Mouse (Mus musculus) heart, adult 18-20 months (tissue): ENCODE results near the gene Fxr1. TPM values are rescaled to one million over a fixed set of nuclear protein-coding genes. Genes with fewer than 3 reads are reported as not detected.
"Not testable (repeated sequence)": the region's sequence is repeated elsewhere in the genome, so short reads cannot be mapped to it uniquely, and the experiment has no call there.

ENCODE experiments used
- DNase-seq, 2 experiments: peaks; one replicate each; pipeline ENCODE4 v3.0.0; 2021 to 2022; ENCODE audit warnings: mixed read lengths in 1 of 2
- long read RNA-seq, 2 experiments: library from polyadenylated mRNA; stranded (forward); transcript quantifications; one replicate each; pipeline ENCODE4 v2.0.0; 2021
- total RNA-seq, 2 experiments: library from RNA; stranded (reverse); gene quantifications; 2 replicates each; pipeline ENCODE4 v1.2.3; 2021

Gene Fxr1
- 100 to 1,000 TPM; 185 to 189 TPM for total RNA-seq
- long read RNA-seq, experiment 1, transcript Fxr1-201 (17 exons, 2,459 nt), result major isoform, 16 of 79 reads
- long read RNA-seq, experiment 1, partial matches to known transcripts, result 32 of 79 reads
- long read RNA-seq, experiment 1, other reads (novel, unspliced or antisense), result 30 of 79 reads
- long read RNA-seq, experiment 2, transcript Fxr1-201 (17 exons, 2,459 nt), result major isoform, 6 of 64 reads
- long read RNA-seq, experiment 2, partial matches to known transcripts, result 32 of 64 reads
- long read RNA-seq, experiment 2, other reads (novel, unspliced or antisense), result 26 of 64 reads

GRCm38 (mm10) chr3:34019540-34020381 is at the start of gene Fxr1:
Gene Fxr1 (plus strand): TSS chr3:34019943.
- DNase-seq, result peak; percentile 94

DNA sequence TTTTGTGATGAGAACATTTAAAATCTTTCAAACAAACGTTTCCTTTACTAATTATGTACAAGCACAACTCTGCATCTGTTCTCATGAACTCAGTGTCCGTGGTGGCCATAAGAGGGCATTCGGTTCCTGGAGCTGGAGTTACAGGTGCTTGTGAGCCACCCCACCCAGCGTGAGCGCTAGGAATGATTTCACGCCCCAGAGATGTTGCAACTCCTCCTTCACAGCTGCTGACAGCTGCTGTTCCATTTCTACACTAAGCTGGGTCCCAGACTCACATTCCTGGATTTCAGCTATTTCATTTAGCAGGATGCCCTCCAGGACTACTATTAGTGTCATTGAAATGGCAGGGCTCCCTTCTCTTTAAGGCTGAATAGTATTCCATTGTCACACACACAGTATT is 40.3 kb upstream of the Fxr1 start:
- DNase-seq, result peak; percentile 12 to 22

GRCm38 (mm10) chr3:33982746-33983145 is 37.0 kb upstream of the Fxr1 start:
- peak; percentile 25 to 44 for DNase-seq

DNA sequence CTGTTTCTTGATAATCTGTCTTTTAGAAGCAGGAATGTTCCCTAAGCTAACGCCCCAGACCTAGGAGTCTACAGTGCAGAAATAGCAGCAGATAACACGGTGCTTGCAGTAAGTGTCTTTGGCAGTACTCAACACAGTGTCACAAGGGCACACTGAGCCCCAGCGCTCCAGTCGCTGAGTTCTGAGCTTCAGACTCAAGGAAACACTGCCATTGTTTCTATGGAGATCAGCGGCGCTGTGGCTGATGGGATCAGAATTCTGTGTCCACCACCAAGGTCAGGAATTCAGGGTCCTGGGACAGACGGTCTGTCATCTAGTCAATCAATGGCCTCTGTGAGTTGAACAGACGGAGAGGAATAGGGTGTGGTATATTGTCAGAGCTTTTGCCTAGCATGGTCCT is 30.4 kb upstream of the Fxr1 start:
- peak; percentile 71 to 81 for DNase-seq

GRCm38 (mm10) chr3:33990451-33990850 is 29.3 kb upstream of the Fxr1 start:
- DNase-seq, result no peak

DNA sequence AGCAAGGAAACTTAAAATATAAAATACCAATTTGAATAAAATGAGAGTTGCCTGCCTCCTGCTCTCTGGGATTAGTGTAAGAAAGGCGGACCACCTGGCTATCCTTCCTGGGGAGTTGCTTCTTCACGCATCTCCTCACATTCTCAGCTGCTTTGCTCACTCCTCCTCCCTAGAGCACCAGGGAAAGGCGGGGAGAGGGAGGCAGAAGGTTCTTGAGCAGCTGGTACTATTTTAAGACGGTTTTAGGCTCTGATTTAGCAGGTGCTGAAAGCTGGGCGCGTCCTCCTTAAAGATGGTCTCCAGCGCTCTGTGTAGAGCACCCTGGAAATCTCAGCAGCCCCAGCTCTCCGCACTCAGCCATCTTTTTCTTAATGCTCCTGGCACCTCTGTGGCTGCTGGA is 28.8 kb upstream of the Fxr1 start:
- peak in 1 of 2 experiments; percentile 9 for DNase-seq

- peak; percentile 31 to 38 for DNase-seq
Observed at GRCm38 (mm10) chr3:33993421-33994126, 26.2 kb upstream of the Fxr1 start.

- DNase-seq, result peak in 1 of 2 experiments; percentile 19
Observed at GRCm38 (mm10) chr3:33994127-33994488, 25.6 kb upstream of the Fxr1 start.

DNA sequence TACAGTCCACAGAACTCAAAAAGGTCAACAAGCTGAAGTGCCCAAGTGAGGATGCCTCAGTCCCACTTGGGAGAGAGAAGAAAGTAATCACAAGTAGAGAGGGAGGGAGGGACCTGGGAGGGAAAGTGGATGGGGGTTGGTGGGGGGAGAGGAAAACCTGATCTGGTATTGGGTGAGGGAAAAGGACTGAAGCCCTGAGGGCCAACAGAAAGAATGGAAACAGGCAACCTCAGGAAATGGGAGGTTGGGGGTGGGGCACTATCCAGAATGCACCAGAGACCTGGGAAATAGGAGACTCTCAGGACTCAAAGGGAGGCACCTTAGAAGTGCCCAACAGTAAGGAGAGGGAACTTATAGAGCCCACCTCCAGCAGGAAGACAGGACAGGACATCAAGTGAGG is 18.1 kb upstream of the Fxr1 start:
- not testable (repeated sequence) for DNase-seq

GRCm38 (mm10) chr3:34003860-34004259 is 15.9 kb upstream of the Fxr1 start:
- no peak for DNase-seq

DNA sequence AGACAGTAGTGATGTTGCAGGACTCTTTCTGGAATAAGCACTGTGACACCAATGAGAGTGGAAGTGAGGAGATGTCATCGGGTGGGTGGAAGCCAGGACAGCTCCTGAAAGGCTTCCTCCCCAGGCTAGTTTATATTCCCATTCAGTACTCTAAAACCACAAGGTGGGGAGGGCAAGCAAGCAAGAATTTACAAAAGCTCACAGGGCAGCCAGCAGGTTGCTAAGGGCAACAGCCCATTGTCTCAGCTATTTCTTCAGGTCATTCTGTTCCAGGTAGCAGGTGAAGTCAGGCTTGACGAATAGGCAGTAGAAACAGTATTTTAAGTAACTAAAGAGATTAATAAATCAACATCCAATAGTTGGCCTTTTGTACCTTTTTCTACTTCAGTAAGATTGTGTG is 13.4 kb upstream of the Fxr1 start:
- no peak for DNase-seq

GRCm38 (mm10) chr3:34006824-34007223 is 12.9 kb upstream of the Fxr1 start:
- DNase-seq, result no peak

- no peak for DNase-seq
Observed at GRCm38 (mm10) chr3:34007611-34008010, 12.1 kb upstream of the Fxr1 start.

GRCm38 (mm10) chr3:34008191-34008590 is 11.6 kb upstream of the Fxr1 start:
- DNase-seq, result peak; percentile 37 to 68

DNA sequence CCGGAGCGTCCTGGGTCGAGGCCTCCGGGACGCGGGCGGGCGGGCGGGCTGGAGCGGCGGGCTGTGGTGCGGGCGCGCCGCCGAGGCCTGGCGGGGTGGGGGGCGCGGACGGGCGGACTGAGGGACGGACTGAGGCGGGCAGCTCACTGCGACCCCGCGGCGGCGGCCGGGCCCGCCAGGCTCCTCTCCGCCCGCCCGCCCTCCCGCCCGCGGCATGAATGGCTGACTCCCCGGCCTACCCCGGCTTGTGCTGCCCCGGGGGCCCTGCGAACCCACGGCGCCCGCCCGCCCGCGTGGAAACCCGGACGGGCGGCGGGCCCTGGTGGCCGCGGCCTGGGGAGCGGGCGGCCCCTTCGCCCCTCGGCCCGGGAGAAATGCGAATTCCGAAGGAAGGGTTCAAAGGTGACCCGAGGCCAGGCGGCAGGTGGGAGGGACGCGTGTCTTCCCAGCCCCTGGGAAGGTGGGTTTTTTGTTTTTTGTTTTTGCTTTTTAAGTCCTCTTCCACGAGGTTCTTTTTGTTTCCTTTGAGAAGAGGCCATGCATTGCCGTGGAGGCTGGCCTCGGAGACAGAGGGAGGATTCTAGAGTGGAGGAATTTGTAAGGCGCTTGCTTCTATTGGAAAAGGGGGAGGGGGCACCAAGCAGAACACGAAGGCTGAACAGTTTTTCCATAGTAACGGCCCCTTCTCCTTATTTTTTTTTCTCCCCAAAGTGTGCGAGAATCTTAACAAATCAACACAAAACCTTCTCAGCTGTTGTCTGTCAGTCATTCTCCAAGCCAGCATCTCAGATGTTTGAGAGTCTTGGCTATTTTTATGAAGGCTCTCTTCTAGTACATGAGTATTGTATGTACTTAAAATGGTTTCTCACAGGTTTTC is 877 bp downstream of the Fxr1 start:
- peak in 1 of 2 experiments; percentile 28 for DNase-seq

GRCm38 (mm10) chr3:34021259-34021828 is 1.6 kb downstream of the Fxr1 start:
- DNase-seq, result no peak

DNA sequence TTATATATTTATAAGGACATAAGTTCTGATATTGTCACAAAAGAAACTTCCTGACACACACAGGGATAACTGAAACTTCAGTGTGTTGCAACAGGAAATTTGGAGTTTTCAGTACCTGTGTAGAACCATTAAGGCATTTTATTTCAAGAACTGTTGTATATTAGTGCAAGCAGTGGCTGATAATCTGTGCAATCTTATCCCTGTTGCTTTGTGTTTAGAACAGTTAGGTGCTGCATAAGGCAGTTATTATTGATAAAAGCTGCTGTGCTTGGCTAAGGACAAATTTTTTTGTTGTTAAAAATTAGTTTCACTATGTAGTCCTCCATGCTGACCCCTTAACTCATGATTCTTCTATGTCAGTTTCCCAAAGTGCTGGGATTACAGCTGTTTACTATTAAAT is 9.2 kb downstream of the Fxr1 start:
- no peak for DNase-seq

DNA sequence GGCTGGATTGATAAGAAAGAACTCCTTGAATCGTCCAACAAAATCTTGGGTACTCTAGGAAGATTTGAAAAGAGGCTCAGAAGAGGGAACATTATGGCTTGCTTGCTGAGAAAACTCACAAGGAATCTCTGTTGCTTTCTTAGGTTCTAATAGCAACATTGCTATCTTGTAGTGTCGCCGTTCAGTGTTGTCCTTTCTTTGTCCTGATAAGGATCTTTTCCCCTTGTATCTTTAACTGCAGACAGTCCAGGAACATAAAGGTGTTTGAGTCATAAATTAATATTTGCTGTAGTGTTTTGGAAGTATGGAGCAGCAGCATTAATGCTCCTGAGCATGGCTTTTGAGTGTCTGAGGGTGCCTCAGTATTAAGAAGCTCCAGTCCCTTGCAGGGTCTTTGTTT is 10.9 kb downstream of the Fxr1 start:
- DNase-seq, result no peak

GRCm38 (mm10) chr3:34033720-34034364 is 14.1 kb downstream of the Fxr1 start:
- no peak for DNase-seq

DNA sequence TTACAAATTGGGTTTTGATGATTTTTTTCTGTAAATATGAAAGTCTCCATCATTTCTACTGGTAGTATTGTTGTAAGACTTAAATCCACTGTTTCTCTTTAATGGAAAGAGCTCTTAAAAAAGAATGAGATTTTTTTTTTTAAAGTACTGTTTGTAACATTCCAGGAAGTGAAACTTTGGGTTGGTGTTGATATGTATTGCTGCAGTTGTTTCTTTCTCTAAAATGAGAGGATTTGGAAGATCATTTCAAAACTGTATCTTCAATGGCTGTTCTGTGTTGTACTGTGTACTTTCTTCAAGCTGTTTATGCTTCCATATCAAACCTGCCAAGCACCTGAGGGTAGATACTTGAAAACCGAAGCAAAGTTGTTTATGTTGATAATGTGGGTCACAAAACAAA is 15.1 kb downstream of the Fxr1 start:
- no peak for DNase-seq

- no peak for DNase-seq
Observed at GRCm38 (mm10) chr3:34035706-34036105, 16.0 kb downstream of the Fxr1 start.
